Mouse (Mus musculus) ES-E14 (cell line): ENCODE results near the gene Cemip2.

Source experiments
- CHD2 ChIP-seq: IDR thresholded peaks from 2 replicates; pipeline ENCODE4 v1.6.1; 2014; ENCODE audit warnings: mild to moderate bottlenecking, low read depth, low read length, inconsistent platforms
- HCFC1 ChIP-seq: IDR thresholded peaks from 2 replicates; pipeline ENCODE4 v1.6.1; 2012; ENCODE audit warnings: low read length, inconsistent platforms, borderline replicate concordance; ENCODE audit not compliant: insufficient read depth
- MAFK ChIP-seq: IDR thresholded peaks from 2 replicates; pipeline ENCODE4 v1.6.1; 2014; ENCODE audit warnings: mild to moderate bottlenecking, low read depth, low read length, inconsistent platforms; ENCODE audit not compliant: insufficient read depth
- ZC3H11A ChIP-seq: IDR thresholded peaks from 2 replicates; pipeline ENCODE4 v1.6.1; 2012; ENCODE audit warnings: low read depth, mild to moderate bottlenecking, inconsistent platforms, low read length, borderline replicate concordance
- ZNF384 ChIP-seq: IDR thresholded peaks from 2 replicates; pipeline ENCODE4 v1.6.1; 2012; ENCODE audit warnings: low read depth, low read length, inconsistent platforms

DNA sequence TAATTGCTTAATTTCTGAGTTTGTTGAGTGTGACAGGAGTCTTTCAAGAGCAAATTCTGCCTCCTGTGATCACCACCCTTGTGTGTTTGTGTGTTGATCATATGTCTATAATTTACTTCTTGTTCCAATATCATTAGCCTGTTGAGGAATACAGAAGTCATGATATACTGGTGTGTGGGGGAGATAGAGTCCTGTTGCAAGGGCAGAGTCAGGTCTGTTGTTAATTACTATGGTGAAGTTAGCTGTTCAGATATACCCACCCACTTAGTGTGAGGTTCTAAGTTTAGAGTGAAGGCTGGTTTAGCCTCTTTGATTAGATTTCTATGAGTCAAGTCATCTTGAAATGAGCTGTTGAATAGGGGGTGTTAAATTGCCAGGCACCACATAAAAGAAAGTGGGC, 88.0 kb downstream of the Cemip2 start:
- no peak for TF ChIP-seq CHD2
- no peak for TF ChIP-seq MAFK
- no peak for TF ChIP-seq HCFC1
- TF ChIP-seq ZC3H11A, result no peak
- no peak for TF ChIP-seq ZNF384
